ENCODE assay signal across 37 mouse cellular contexts in genomic region chr7:145323607-145324006, GRCm38 (mm10). TPM values are rescaled to one million over a fixed set of nuclear protein-coding genes. Genes with fewer than 3 reads are reported as not detected.
"Had no signal": no experiment of that assay in that cellular context is flagged by ENCODE, and none has a peak within 500 bp of the region (broad histone marks: within the 10 kb centered on the region; RNA-seq: fewer than 3 reads in every experiment).

No protein-coding gene starts in this region.

- H3K27me3 ChIP-seq: embryonic facial prominence, embryonic 13.5 days; embryonic facial prominence, embryonic 15.5 days; forebrain, embryonic 12.5 days; forebrain, embryonic 13.5 days; forebrain, embryonic 15.5 days had no signal

- H3K9ac ChIP-seq: embryonic facial prominence, embryonic 13.5 days; embryonic facial prominence, embryonic 15.5 days; forebrain, embryonic 12.5 days; forebrain, embryonic 13.5 days; forebrain, embryonic 15.5 days; forebrain, postnatal 0 days had no signal

- H3K4me2 ChIP-seq: embryonic facial prominence, embryonic 13.5 days; embryonic facial prominence, embryonic 15.5 days; forebrain, embryonic 12.5 days; forebrain, embryonic 13.5 days; forebrain, embryonic 15.5 days; heart, embryonic 11.5 days had no signal

- H3K4me1 ChIP-seq: embryonic facial prominence, embryonic 13.5 days; embryonic facial prominence, embryonic 15.5 days; forebrain, embryonic 12.5 days; forebrain, embryonic 13.5 days; forebrain, embryonic 15.5 days had no signal

- ATAC-seq: forebrain, embryonic 13.5 days; forebrain, embryonic 14.5 days; forebrain, embryonic 15.5 days; forebrain, embryonic 16.5 days; forebrain, postnatal 0 days had no signal

- H3K36me3 ChIP-seq: embryonic facial prominence, embryonic 13.5 days; embryonic facial prominence, embryonic 15.5 days; forebrain, embryonic 10.5 days; forebrain, embryonic 12.5 days; forebrain, embryonic 15.5 days; heart, embryonic 10.5 days had no signal

- H3K9me3 ChIP-seq: embryonic facial prominence, embryonic 13.5 days; embryonic facial prominence, embryonic 15.5 days; forebrain, embryonic 10.5 days; forebrain, embryonic 12.5 days; forebrain, embryonic 13.5 days; forebrain, embryonic 15.5 days; heart, embryonic 10.5 days had no signal

- H3K27ac ChIP-seq: embryonic facial prominence, embryonic 13.5 days; embryonic facial prominence, embryonic 15.5 days; forebrain, embryonic 10.5 days; forebrain, embryonic 12.5 days; forebrain, embryonic 13.5 days; forebrain, embryonic 15.5 days; gastrocnemius, adult 2 months; heart, adult 2 months; heart, embryonic 10.5 days had no signal

- H3K4me3 ChIP-seq: embryonic facial prominence, embryonic 13.5 days; embryonic facial prominence, embryonic 15.5 days; erythroblast, embryonic 14.5 days; forebrain, embryonic 10.5 days; forebrain, embryonic 12.5 days; forebrain, embryonic 13.5 days; forebrain, embryonic 15.5 days; gastrocnemius, adult 2 months; heart, adult 2 months; heart, embryonic 10.5 days had no signal

- DNase-seq: cerebellum, adult 8-10 months; cerebellum, adult 9-10 months; cerebellum, postnatal 10 days; cerebellum, postnatal 14 days; cerebellum, postnatal 25 days; cerebellum, postnatal 36 days; embryo, embryonic 11 days; forebrain, postnatal 0 days; gastrocnemius, adult 2 months; gastrocnemius, postnatal 10 days; gastrocnemius, postnatal 14 days; gastrocnemius, postnatal 25 days; gastrocnemius, postnatal 36 days; heart, adult 18-20 months; heart, adult 2 months had no signal

RNA-seq across cellular contexts. Expression of gene Mrgprd, which starts 9.0 kb away (rescaled TPM):
- total RNA-seq: common myeloid progenitor, adult 5-6 weeks; forebrain, postnatal 0 days; gastrocnemius, adult 18-20 months; gastrocnemius, adult 2 months; gastrocnemius, adult 8-10 months; gastrocnemius, postnatal 10 days; gastrocnemius, postnatal 14 days; gastrocnemius, postnatal 25 days; gastrocnemius, postnatal 36 days; granulocyte monocyte progenitor cell, adult 5-6 weeks; heart, adult 18-20 months; heart, adult 2 months; heart, adult 8-10 months had no signal
- polyA plus RNA-seq: cortical plate, adult 2 months; embryonic facial prominence, embryonic 11.5 days; embryonic facial prominence, embryonic 13.5 days; embryonic facial prominence, embryonic 14.5 days; embryonic facial prominence, embryonic 15.5 days; erythroblast, embryonic 14.5 days; forebrain, embryonic 10.5 days; forebrain, embryonic 11.5 days; forebrain, embryonic 12.5 days; forebrain, embryonic 13.5 days; forebrain, embryonic 14.5 days; forebrain, embryonic 15.5 days; forebrain, embryonic 16.5 days; forebrain, postnatal 0 days; frontal cortex, adult 2 months; gonadal fat pad, adult 2 months; heart, adult 2 months; heart, embryonic 10.5 days; heart, embryonic 11.5 days had no signal

RNA-seq across cellular contexts. Expression of gene Mrgprf, which starts 23.0 kb away (rescaled TPM):
- total RNA-seq: common myeloid progenitor, adult 5-6 weeks; granulocyte monocyte progenitor cell, adult 5-6 weeks had no signal
- polyA plus RNA-seq: erythroblast, embryonic 14.5 days had no signal

RNA-seq across cellular contexts. Expression of gene Tpcn2, which starts 39.8 kb away (rescaled TPM):
- polyA plus RNA-seq: erythroblast, embryonic 14.5 days had no signal
